Mouse (Mus musculus) embryonic facial prominence, embryonic 12.5 days (tissue): ENCODE data around the gene Hrct1. TPM values are rescaled to one million over a fixed set of nuclear protein-coding genes. Genes with fewer than 3 reads are reported as not detected.
A peak's percentile ranks its signal among the peaks of the same experiment; 100 is the strongest.

Source experiments
- ATAC-seq: fragments of 200-750 bp; cut with Nextera tagmentation; 2 replicates; pipeline ENCODE4 v1.8.0; 2017; ENCODE audit not compliant: insufficient number of reproducible peaks, insufficient read depth, low FRiP score, low TSS enrichment
- H3K27ac ChIP-seq: fragments of 300-500 bp; sonication (generic); 2 replicates; pipeline ENCODE4 v1.5.1; 2016; ENCODE audit warnings: mild to moderate bottlenecking
- H3K27me3 ChIP-seq: fragments of 300-500 bp; sonication (generic); 2 replicates; pipeline ENCODE4 v1.6.1; 2016; ENCODE audit warnings: mild to moderate bottlenecking, moderate library complexity
- H3K36me3 ChIP-seq: fragments of 300-500 bp; sonication (generic); 2 replicates; pipeline ENCODE4 v1.6.1; 2016; ENCODE audit warnings: mild to moderate bottlenecking
- H3K4me1 ChIP-seq: fragments of 300-500 bp; sonication (generic); 2 replicates; pipeline ENCODE4 v1.6.1; 2016
- H3K4me2 ChIP-seq: fragments of 300-500 bp; sonication (generic); replicated peaks from 2 replicates; pipeline ENCODE4 v1.6.1; 2016; ENCODE audit warnings: mild to moderate bottlenecking, moderate library complexity
- H3K4me3 ChIP-seq: fragments of 300-500 bp; sonication (generic); 2 replicates; pipeline ENCODE4 v1.5.1; 2016; ENCODE audit warnings: mild to moderate bottlenecking
- H3K9ac ChIP-seq: fragments of 300-500 bp; sonication (generic); 2 replicates; pipeline ENCODE4 v1.6.1; 2016; ENCODE audit warnings: mild to moderate bottlenecking, moderate library complexity
- H3K9me3 ChIP-seq: fragments of 300-500 bp; sonication (generic); 2 replicates; pipeline ENCODE4 v1.6.1; 2016; ENCODE audit warnings: mild to moderate bottlenecking, moderate library complexity
- WGBS: fragments of 180-500 bp; shearing (Covaris S2); methylation state at CpG from one replicate; pipeline ENCODE4 v1.1.7; 2016; 5-methylcytosine and 5-hydroxymethylcytosine counted together
- polyA plus RNA-seq: library from polyadenylated mRNA; unstranded; fragments of >200 nt; fragmentation: Nextera tagmentation; extraction: Ambion mirVana; gene quantifications from 2 replicates; pipeline ENCODE4 v1.2.1, GENCODE M21; 2016

Gene Hrct1
- polyA plus RNA-seq, 1 experiment from 2014 or later: 0.43 TPM

- Histone ChIP-seq H3K27ac (no peak overlapping the region), H3K4me1 (no peaks in the 10 kb centered on the region), H3K9ac (no peak overlapping the region), H3K27me3 (no peaks in the 10 kb centered on the region), H3K9me3 (no peaks in the 10 kb centered on the region), H3K4me2 (no peak overlapping the region), H3K4me3 (no peak overlapping the region), H3K36me3 (no peaks in the 10 kb centered on the region)
- 84% methylated on average over 13 of the region's 13 CpGs for WGBS
- no peak for ATAC-seq
These were observed 21.0 kb upstream of the Hrct1 start for GRCm38 (mm10) chr4:43705991-43706390.

GRCm38 (mm10) chr4:43709869-43710268, 17.1 kb upstream of the Hrct1 start, which contains the start of gene Olfr71:
Gene Olfr71, minus strand, starts transcription at chr4:43710255.
- H3K4me2 ChIP-seq: no peak within 1 kb of the TSS
- H3K4me3 ChIP-seq: no peak within 1 kb of the TSS
- no peaks in the 10 kb centered on the region for H3K9me3 ChIP-seq
- ATAC-seq: no peak
- WGBS: 74% methylated on average over 6 of the region's 6 CpGs
- H3K4me1 ChIP-seq: no peaks in the 10 kb centered on the region
- H3K9ac ChIP-seq: no peak within 1 kb of the TSS
- H3K36me3 ChIP-seq: no peaks in the 10 kb centered on the region
- H3K27me3 ChIP-seq: no peaks in the 10 kb centered on the region
- H3K27ac ChIP-seq: no peak within 1 kb of the TSS

- H3K4me2 ChIP-seq: no peak overlapping the region
- H3K4me1 ChIP-seq: no peaks in the 10 kb centered on the region
- no peaks in the 10 kb centered on the region for H3K9me3 ChIP-seq
- no peak overlapping the region for H3K9ac ChIP-seq
- ATAC-seq: no peak
- no peak overlapping the region for H3K27ac ChIP-seq
- WGBS: 1% methylated on average over 2 of the region's 2 CpGs
- no peak overlapping the region for H3K4me3 ChIP-seq
- H3K27me3 ChIP-seq: no peaks in the 10 kb centered on the region
- no peaks in the 10 kb centered on the region for H3K36me3 ChIP-seq
These were observed 15.2 kb upstream of the Hrct1 start for GRCm38 (mm10) chr4:43711821-43712220.

DNA sequence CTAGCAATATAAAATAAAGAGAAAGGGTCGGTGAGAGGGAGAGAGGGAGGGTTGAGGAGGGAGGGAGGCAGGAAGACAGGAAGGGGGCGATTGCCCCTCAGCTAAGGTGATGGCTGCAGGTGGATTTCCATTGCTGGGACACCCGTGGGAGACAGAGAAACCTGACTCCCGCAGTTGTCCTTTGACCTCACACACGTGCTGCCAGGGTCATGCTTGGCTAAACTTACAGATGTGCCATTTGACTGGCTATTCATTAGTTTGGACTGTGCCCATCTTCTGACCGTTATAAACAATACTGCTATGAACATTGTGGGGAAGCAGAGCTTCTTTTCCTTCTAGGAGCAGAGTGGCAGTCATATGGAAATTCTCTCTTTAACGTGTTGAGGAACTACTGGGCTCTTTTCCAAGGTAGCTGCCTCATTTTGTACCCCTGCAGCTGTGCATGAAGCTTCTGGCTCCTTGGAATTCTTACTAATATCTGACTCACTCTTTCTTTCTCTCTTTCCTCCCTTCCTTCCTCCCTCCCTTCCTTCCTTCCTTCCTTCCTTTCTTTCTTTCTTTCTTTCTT, 13.3 kb upstream of the Hrct1 start:
- H3K4me2 ChIP-seq: no peak overlapping the region
- no peak overlapping the region for H3K27ac ChIP-seq
- H3K9ac ChIP-seq: no peak overlapping the region
- H3K4me3 ChIP-seq: no peak overlapping the region
- no peaks in the 10 kb centered on the region for H3K4me1 ChIP-seq
- H3K27me3 ChIP-seq: no peaks in the 10 kb centered on the region
- no peaks in the 10 kb centered on the region for H3K9me3 ChIP-seq
- no peaks in the 10 kb centered on the region for H3K36me3 ChIP-seq
- ATAC-seq: no peak
- WGBS: 32% methylated on average over 7 of the region's 7 CpGs

GRCm38 (mm10) chr4:43720491-43721228, 6.3 kb upstream of the Hrct1 start:
- H3K27ac ChIP-seq: peak overlapping the region; percentile 57; the same call in 1 of the 2 replicates

GRCm38 (mm10) chr4:43722191-43722590, 4.8 kb upstream of the Hrct1 start:
- no peaks in the 10 kb centered on the region for H3K36me3 ChIP-seq
- H3K4me3 ChIP-seq: no peak overlapping the region
- no peak overlapping the region for H3K9ac ChIP-seq
- no peak for ATAC-seq
- no peaks in the 10 kb centered on the region for H3K9me3 ChIP-seq
- H3K4me2 ChIP-seq: no peak overlapping the region
- WGBS: 89% methylated on average over 4 of the region's 4 CpGs
- H3K27ac ChIP-seq: no peak overlapping the region
- no peaks in the 10 kb centered on the region for H3K27me3 ChIP-seq
- H3K4me1 ChIP-seq: no peaks in the 10 kb centered on the region

More at GRCm38 (mm10) chr4:43720491-43721228, 6.3 kb upstream of the Hrct1 start:
- Histone ChIP-seq H3K27me3 (no peaks in the 10 kb centered on the region), H3K4me1 (no peaks in the 10 kb centered on the region), H3K9ac (peak overlapping the region; percentile 31; the same call in 1 of the 2 replicates), H3K4me3 (no peak overlapping the region), H3K4me2 (no peak overlapping the region), H3K36me3 (no peaks in the 10 kb centered on the region), H3K9me3 (no peaks in the 10 kb centered on the region)
- 55% methylated on average over 15 of the region's 16 CpGs for WGBS
- ATAC-seq: no peak

GRCm38 (mm10) chr4:43724764-43725163, 2.2 kb upstream of the Hrct1 start:
- 50% methylated on average over 1 of the region's 1 CpGs for WGBS
- Histone ChIP-seq H3K27me3 (no peaks in the 10 kb centered on the region), H3K4me2 (no peak overlapping the region), H3K27ac (no peak overlapping the region), H3K9ac (no peak overlapping the region), H3K36me3 (no peaks in the 10 kb centered on the region), H3K4me1 (0 out of 2 replicates have a peak, but pooled peaks cover 9% of the 10 kb centered on the region), H3K9me3 (no peaks in the 10 kb centered on the region), H3K4me3 (no peak overlapping the region)
- no peak for ATAC-seq

DNA sequence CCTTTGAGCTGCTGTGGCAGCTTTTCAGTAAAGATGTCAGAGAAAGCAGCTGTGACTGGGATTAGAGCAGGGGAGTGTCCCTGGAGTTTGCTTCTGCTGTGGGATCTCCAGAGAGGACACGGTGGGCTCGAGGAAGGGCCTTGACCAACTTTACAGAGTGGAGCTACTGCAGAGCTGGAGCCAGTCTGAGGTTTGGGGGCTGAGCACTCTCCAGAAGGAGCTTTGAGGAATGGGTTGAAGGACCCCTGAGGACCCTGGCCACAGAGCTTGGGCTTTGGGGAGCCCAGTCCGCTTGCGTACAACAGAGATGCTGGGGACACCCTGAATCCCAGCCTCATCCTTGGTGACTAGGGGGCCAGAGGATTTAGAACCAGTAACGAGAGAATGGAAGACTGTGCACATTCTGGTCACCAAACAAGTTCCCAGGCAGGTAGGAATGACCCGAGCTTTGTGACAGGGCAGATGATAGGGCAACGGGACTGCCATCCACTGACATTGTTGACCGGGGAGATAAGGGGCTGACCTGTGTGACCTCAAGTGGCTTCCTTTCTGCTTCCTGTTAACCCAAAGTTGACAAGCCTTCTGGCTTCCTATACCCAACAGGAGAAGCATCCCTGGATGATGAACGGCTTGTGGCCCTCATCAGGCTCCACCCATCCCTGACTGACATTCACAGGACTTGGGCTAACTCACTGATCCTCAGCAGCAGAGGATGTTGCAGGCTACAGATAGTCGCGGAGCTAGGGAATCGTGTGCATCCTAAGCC, 577 bp upstream of the Hrct1 start:
- no peak for ATAC-seq
- no peak overlapping the region for H3K4me3 ChIP-seq
- H3K9me3 ChIP-seq: no peaks in the 10 kb centered on the region

GRCm38 (mm10) chr4:43727718-43728575, 959 bp downstream of the Hrct1 start:
- 74% methylated on average over 7 of the region's 7 CpGs for WGBS
- no peaks in the 10 kb centered on the region for H3K9me3 ChIP-seq
- H3K4me2 ChIP-seq: no peak overlapping the region
- H3K27me3 ChIP-seq: no peaks in the 10 kb centered on the region
- no peak for ATAC-seq
- H3K36me3 ChIP-seq: no peaks in the 10 kb centered on the region
- H3K4me3 ChIP-seq: no peak overlapping the region
- H3K27ac ChIP-seq: no peak overlapping the region
- H3K9ac ChIP-seq: no peak overlapping the region
- peaks cover 13% of the 10 kb centered on the region; the same call in 1 of the 2 replicates for H3K4me1 ChIP-seq

More for the DNA sequence above, 577 bp upstream of the Hrct1 start:
- Histone ChIP-seq H3K4me1 (peaks cover 13% of the 10 kb centered on the region; the same call in 1 of the 2 replicates), H3K36me3 (no peaks in the 10 kb centered on the region), H3K9ac (no peak overlapping the region), H3K27me3 (no peaks in the 10 kb centered on the region), H3K4me2 (no peak overlapping the region), H3K27ac (no peak overlapping the region)
- 62% methylated on average over 12 of the region's 12 CpGs for WGBS

DNA sequence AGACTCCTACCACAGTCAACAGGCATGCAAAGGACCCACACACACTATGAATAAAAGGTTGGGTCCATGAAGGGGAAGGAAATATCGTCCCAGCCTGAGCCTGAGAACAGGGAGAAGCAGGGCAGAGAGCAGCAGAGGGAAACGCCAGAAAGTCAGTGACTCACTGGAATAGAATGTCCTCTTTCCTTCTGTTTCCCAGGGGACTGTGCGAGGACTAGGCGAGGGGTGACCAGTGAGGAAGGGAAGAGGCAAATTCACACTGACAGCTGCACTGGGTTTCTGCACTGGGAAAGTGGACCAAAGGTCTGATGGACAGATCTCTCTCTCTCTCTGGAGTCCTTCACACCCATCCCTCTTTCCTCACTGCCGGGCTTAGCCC, 1.6 kb downstream of the Hrct1 start:
- Histone ChIP-seq H3K36me3 (no peaks in the 10 kb centered on the region), H3K9me3 (no peaks in the 10 kb centered on the region), H3K4me2 (no peak overlapping the region), H3K9ac (no peak overlapping the region), H3K27ac (no peak overlapping the region), H3K4me3 (no peak overlapping the region), H3K27me3 (no peaks in the 10 kb centered on the region), H3K4me1 (peaks cover 13% of the 10 kb centered on the region; the same call in 1 of the 2 replicates)
- ATAC-seq: no peak
- WGBS: 56% methylated on average over 5 of the region's 5 CpGs

GRCm38 (mm10) chr4:43729126-43729525, 2.1 kb downstream of the Hrct1 start:
- H3K36me3 ChIP-seq: no peaks in the 10 kb centered on the region
- peaks cover 13% of the 10 kb centered on the region; the same call in 1 of the 2 replicates for H3K4me1 ChIP-seq
- no peak overlapping the region for H3K27ac ChIP-seq
- no peak overlapping the region for H3K4me3 ChIP-seq
- 59% methylated on average over 3 of the region's 3 CpGs for WGBS
- no peak overlapping the region for H3K9ac ChIP-seq
- no peak for ATAC-seq
- H3K4me2 ChIP-seq: no peak overlapping the region
- no peaks in the 10 kb centered on the region for H3K27me3 ChIP-seq
- no peaks in the 10 kb centered on the region for H3K9me3 ChIP-seq
